Mouse (Mus musculus) adrenal gland (tissue): Measurements from ENCODE around the gene Kank4.
"Not testable (repeated sequence)": the region's sequence is repeated elsewhere in the genome, so short reads cannot be mapped to it uniquely, and the experiment has no call there.

ENCODE experiments used
- intact Hi-C: fragments of 180-260 bp; cut with DNase I; formaldehyde crosslinking; loops from one replicate; pipeline ENCODE4 v1.15.1; 2025

The Kank4 gene

GRCm38 (mm10) chr4:98834782-98835181 is 17.4 kb upstream of the Kank4 start:
- intact Hi-C loops: no loop called here

DNA sequence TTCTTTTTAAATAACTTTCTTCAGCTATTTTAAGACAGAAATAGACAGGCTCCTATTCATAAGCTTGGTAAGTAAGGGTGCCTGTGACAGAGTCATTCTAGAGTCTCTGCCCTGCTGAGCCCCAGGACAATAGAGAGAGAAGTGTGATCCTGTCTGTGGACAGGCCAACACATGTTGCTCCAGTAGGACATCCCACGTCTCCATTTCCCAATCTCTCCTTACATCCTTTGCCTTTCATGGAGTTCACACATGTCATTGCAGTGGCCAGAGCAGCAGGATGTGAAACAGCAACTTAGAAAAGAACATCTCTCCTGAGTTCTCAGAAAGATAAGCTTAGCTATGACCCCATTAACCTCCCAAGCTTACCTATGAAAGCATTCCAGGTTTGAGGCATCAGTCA is 14.4 kb upstream of the Kank4 start:
- intact Hi-C loops: no loop called here

DNA sequence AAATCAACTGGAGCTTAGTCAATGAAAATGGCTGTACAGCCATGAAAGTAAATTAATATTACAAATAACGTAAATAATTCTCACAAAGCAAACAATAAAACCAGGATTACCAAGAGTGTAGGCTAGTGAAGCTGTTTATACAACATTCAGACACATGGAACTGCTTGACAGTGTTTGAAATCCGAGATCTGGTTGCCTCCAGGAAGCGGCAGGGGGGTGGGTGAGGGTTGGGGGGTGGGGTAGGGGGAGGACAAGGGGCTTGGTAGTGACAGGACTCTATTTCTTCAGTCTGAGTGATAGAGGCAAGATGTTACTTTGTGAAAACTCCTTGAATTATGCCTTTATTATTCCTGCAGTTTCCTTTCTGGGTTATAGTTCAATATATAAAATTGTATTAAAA is 9.4 kb upstream of the Kank4 start:
- intact Hi-C loops: no loop called here

- intact Hi-C loops: not testable (repeated sequence)
Measured at GRCm38 (mm10) chr4:98823740-98824139, 6.4 kb upstream of the Kank4 start, which contains the start of gene I0C0044D17Rik. I0C0044D17Rik (minus strand) TSS chr4:98823840.

DNA sequence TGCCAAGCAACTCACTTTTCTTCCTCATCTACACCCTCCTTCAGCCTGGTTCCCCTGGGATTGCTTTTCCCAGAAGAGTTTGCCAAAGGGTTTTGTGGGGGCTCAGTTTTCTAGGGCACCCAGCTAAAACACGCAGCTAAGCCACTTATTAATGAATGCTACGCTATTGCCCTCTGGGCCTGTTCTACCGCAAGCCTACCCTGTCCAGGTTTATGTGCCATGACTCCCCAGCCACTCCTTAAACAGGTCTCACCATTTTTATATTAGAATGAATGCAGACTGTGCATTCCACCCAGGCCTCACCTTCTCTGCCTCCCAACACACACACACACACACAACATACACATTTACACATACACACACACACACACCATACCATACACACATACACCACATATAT is 5.7 kb upstream of the Kank4 start:
- intact Hi-C loops: no loop called here

DNA sequence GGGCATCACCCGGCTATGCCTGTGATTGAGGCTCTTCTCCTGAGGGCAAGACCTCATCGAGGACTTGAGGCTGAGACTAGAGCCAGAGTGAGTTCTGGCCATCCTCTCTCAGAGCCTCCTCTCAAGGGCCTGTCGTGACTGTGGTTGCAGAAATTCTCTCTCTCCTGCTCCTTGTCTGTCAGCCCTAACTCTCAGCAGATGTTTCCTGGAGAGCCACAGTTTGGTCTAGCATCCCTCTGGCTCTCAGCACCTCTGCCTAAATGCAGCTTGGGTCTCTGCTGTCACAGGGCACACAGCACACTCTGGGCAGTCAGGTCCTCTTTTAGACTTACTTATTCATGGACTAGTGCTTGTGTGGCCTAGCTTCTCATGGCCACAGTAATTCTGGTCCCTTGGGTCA is 5.1 kb upstream of the Kank4 start:
- intact Hi-C loops: no loop called here

DNA sequence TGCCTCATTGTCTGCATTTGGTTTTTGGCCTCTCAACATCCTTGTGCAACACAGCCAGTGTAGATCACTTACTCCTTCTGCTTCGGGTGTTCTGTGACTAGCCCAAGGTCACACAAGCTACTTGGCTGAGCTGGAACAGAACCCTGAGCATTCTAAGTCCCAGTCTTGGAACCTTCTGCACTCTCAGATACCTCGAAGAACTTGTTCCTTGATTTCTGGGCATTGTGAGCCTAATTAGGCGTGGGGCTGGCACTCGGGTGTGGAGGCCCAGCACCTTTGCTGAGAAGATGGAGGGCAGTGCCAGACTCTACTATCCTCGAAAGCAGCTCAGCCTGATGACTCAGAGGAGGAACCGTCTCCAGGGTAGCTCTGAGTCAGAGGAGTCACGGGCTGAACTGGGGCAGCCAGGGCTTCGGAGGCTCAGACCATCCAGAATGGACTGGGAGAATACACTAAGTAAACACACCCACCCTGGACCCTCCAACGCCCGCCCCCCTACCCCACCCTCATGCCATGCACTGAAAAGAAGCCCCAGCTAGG is 1.9 kb upstream of the Kank4 start:
- intact Hi-C loops: no loop called here

DNA sequence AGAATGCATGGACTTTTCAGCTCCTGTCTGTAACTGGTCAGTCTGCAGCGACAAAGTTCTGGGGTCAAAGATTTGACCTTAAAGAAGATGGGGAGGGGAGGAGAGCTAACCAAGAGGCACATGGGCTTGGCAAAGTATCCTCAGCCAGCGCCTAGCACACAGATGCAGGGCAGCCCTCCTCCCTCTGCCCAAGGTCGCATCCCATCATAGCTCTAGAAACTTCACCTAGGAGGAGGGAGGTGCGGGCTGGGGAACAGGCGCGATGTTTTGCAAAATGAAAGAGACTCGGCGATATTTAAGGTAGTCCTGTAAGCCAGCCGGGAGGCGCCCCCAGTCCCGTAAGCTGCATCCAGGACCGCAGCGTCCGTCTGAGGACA is 542 bp downstream of the Kank4 start:
- intact Hi-C loops: no loop called here

DNA sequence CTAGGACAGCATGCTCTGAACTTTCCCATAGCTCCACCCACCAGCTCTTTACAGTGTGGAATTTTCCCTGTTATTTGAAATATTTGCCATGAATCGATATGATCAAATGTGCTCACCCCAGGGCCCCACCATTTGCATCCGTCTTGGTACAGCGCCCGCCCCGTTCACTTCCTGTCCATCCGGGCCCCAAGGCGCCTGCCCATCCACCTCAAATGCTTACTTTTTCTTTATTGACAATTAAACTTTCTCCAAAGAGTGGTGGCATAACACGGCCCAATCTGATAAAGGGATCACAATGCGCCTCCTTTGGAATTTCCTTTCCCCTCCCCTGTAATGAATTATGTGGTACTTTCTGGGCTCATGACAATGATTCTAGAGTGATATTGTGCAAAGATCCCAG is 11.0 kb downstream of the Kank4 start:
- intact Hi-C loops: no loop called here

DNA sequence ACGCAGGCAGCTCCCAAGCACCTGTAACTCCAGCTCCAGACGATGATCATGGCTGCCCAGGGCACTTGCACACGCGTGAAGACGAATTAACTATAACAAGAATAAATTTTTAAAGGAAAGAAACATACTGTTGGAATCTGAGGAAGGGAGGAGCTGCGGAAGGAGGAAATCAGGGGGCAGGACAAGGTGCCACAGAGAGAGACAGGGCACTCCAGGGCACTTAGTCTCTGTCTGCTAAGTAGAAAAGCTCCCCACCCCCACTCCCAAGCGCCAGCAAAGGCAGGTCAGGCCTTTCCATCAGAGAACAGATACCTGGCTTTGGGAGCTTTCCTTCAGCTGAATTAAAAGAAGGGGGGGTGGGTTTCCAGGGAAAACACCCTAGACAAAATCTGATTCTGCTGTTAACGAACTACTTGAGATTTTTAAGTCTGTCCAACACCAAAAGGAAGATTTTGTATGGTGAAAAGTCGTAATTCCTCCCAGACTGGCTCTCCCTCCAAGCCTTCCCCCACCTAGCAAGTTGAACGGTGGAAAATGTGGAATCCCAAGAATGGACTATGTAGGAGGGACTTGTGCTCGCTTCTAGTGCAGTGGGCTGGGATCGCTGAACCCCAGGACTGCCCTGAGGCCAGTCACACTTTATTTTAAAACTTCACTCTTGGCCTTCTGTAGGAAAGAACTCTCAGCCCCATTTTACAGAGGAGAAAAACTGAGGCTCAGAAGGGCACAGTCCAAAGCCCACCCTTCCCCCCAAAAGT is 11.9 kb downstream of the Kank4 start:
- intact Hi-C loops: no loop called here

GRCm38 (mm10) chr4:98804476-98805134 is 12.7 kb downstream of the Kank4 start:
- intact Hi-C loops: no loop called here

GRCm38 (mm10) chr4:98801775-98802174 is 15.6 kb downstream of the Kank4 start:
- intact Hi-C loops: no loop called here

DNA sequence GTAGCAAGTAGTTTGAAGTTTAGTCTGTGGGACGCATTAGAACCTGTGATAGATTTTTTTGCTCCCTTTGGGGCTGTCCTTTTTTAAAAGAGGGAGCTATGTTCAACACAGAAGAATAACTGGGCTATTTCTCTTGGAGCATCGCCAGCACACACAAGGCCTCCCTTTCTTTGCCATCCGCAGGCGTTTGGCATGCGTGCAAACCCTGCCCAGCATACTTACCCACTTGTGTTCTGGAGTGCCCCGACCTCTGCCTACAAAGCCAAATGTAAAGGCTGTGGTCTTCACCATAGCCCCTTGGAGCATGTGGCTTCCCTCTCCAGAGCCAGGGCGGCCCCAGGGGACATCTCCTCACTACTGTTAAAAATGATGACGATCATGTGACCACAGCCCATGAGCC is 16.5 kb downstream of the Kank4 start:
- intact Hi-C loops: no loop called here

- intact Hi-C loops: no loop called here
Measured at GRCm38 (mm10) chr4:98796591-98797341, 20.6 kb downstream of the Kank4 start.

GRCm38 (mm10) chr4:98795241-98795640 is 22.1 kb downstream of the Kank4 start:
- intact Hi-C loops: no loop called here

- intact Hi-C loops: no loop called here
Measured at GRCm38 (mm10) chr4:98793486-98793885, 23.9 kb downstream of the Kank4 start.

- intact Hi-C loops: no loop called here
Measured at GRCm38 (mm10) chr4:98790721-98791120, 26.6 kb downstream of the Kank4 start.

- intact Hi-C loops: no loop called here
Measured at GRCm38 (mm10) chr4:98789861-98790311, 27.5 kb downstream of the Kank4 start.

DNA sequence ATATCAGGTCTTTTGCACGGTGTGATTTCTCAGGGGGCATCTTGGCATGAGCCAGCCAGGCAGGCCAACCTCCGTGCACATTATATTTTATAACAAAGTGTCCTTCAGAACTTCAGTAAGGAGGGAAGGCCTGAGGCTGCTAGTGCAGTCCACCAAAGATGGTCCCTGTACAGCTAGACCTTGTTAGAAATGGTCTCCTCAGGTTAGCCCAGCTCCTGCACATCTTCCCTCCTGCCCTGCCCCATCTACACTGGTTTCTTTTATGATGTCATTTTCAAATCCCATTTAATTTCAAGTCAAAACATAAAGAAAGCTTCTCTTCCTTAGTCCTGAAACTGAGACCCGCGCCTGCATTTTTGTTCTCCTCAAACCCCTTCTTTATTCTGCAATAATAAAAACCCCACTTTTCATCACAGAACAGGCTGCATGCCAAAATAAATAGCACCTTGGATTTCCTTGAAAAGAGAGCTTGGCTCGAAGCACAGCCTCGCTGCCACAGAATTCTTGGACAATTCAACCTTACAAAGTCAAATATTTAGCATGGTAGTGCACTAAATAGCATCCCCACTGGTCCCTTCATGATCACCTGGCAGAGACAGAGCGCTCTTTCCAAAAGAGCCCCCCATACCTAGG is 28.1 kb downstream of the Kank4 start:
- intact Hi-C loops: no loop called here

DNA sequence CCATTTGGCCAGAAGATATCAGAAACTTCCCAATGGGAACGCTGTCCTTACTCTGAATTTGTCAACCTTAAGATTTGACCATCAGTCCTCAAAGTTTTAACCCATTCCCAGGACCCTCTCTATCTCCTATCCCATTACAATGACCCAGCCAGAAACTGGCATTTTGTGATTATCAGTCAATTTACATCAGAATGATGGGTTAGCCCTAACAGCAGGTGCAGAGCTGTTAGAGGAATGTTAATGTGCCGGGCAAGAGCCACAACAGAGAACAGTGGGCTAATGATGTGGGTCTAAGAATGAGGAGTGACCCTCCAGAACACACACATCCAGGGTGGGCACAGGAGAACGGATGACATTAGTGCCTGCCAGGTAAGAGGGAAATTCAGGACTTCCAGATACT is 31.1 kb downstream of the Kank4 start:
- intact Hi-C loops: no loop called here

DNA sequence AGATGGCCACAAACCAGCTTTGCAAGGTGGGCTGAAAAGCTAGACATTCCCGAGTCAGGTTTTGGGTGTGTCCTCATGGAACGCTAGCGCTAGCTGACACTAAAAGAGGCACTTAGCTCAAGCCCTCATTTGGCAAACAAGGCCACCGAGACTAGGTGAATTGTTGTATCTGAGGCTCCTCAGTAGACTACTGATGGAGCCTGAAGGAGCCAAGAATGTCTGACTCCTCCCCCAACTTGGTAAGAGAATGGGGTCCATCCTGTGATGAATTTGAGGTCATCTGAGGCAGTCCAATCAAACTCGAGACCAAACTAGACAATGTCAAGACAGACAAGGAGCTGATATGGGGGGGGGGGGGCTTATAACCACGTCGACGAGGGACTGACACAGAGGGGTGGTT is 31.5 kb downstream of the Kank4 start:
- intact Hi-C loops: no loop called here

DNA sequence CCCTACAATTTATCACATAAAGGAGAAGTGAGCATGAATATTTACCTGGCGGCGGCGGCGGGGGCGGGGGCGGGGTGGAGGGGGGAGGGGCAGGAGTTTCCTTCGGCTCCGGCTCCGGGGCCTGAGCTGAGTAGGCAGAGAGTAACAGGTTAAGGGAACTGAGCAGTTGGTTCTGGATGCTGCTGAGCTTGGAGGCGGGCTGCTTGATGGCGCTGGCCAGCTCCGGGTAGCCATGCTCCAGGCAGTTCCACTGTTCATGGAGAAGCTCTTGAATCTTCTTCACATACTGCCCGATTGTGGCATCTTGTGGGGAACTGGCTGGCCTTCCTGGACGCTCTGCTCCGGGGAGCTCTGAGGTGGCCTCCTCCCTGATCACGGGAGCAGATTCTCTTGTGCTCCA is 39.1 kb downstream of the Kank4 start:
- intact Hi-C loops: no loop called here
